Mouse (Mus musculus): ENCODE data around the gene Zfp839.

- TF ChIP-seq FLI1 (IDR thresholded peaks at IDR 0.05; ENCODE audit: low read length), result no peak
- TF ChIP-seq GATA1 (IDR thresholded peaks at IDR 0.05; ENCODE audit: borderline replicate concordance, low read length), result no peak
Measured at GRCm38 (mm10) chr12:110902106-110902505, 52.1 kb downstream of the Zfp839 start.

All from megakaryocyte, embryonic 14.5 days (primary cell).